Mouse (Mus musculus) cerebellum, adult 9-10 months (tissue): ENCODE data around the gene Atg16l2.

Source experiments
- DNase-seq: peaks from one replicate; pipeline ENCODE4 v3.0.0; 2022

The Atg16l2 gene

GRCm38 (mm10) chr7:101301881-101302456 lies at the start of gene Atg16l2:
Gene Atg16l2 (minus strand): TSS chr7:101302251.
- peak; percentile 97 for DNase-seq

GRCm38 (mm10) chr7:101349861-101350260 lies 47.8 kb upstream of the Atg16l2 start:
- DNase-seq: no peak

GRCm38 (mm10) chr7:101348312-101348711 lies 46.3 kb upstream of the Atg16l2 start:
- no peak for DNase-seq

GRCm38 (mm10) chr7:101347767-101348270 lies 45.8 kb upstream of the Atg16l2 start, which contains the start of gene Arap1:
Gene Arap1 (plus strand): TSS chr7:101348067.
- DNase-seq: no peak

GRCm38 (mm10) chr7:101346991-101347390 lies 44.9 kb upstream of the Atg16l2 start:
- DNase-seq: no peak

- no peak for DNase-seq
Observed at GRCm38 (mm10) chr7:101344892-101345291, 42.8 kb upstream of the Atg16l2 start.

GRCm38 (mm10) chr7:101343135-101343534 lies 41.1 kb upstream of the Atg16l2 start:
- DNase-seq: no peak

- DNase-seq: no peak
Observed at GRCm38 (mm10) chr7:101341405-101341804, 39.4 kb upstream of the Atg16l2 start.

GRCm38 (mm10) chr7:101337401-101337800 lies 35.4 kb upstream of the Atg16l2 start:
- peak; percentile 78 for DNase-seq

- no peak for DNase-seq
Observed at GRCm38 (mm10) chr7:101336686-101337085, 34.6 kb upstream of the Atg16l2 start.

- peak; percentile 66 for DNase-seq
Observed at GRCm38 (mm10) chr7:101335228-101335627, 33.2 kb upstream of the Atg16l2 start.

GRCm38 (mm10) chr7:101332045-101332831 lies 30.2 kb upstream of the Atg16l2 start:
- DNase-seq: peak; percentile 44

- peak; percentile 85 for DNase-seq
Observed at GRCm38 (mm10) chr7:101330841-101331173, 28.8 kb upstream of the Atg16l2 start.

GRCm38 (mm10) chr7:101330074-101330840 lies 28.2 kb upstream of the Atg16l2 start:
- peak; percentile 55 for DNase-seq

- no peak for DNase-seq
Observed at GRCm38 (mm10) chr7:101329606-101330005, 27.6 kb upstream of the Atg16l2 start.

- DNase-seq: peak; percentile 78
Observed at GRCm38 (mm10) chr7:101328621-101329158, 26.6 kb upstream of the Atg16l2 start.

GRCm38 (mm10) chr7:101327786-101328185 lies 25.7 kb upstream of the Atg16l2 start:
- DNase-seq: peak; percentile 30

GRCm38 (mm10) chr7:101327263-101327662 lies 25.2 kb upstream of the Atg16l2 start:
- peak; percentile 34 for DNase-seq

GRCm38 (mm10) chr7:101326006-101326405 lies 24.0 kb upstream of the Atg16l2 start:
- peak; percentile 27 for DNase-seq

GRCm38 (mm10) chr7:101324142-101324962 lies 22.3 kb upstream of the Atg16l2 start:
- DNase-seq: peak; percentile 56

- peak; percentile 66 for DNase-seq
Observed at GRCm38 (mm10) chr7:101323141-101323594, 21.1 kb upstream of the Atg16l2 start.

GRCm38 (mm10) chr7:101321218-101321827 lies 19.3 kb upstream of the Atg16l2 start:
- DNase-seq: no peak
